Mouse (Mus musculus): ENCODE results near the gene Terb2.

DNA sequence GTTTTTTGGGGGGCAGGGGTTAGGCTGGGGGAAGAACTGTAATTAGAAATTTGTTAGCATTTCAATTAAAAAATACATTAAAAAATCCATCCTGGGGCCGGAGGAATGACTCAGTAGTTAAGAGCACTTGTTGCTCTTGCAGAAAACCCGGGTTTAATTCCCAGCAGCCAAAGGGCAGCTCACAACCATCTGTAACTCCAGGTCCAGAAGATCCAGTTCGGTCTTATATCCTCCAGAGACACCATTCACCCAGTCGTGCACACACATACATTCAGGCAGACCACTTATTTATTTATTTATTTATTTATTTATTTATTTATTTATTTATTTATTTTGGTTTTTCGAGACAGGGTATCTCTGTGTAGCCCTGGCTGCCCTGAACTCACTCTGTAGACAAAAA is 47.3 kb downstream of the Terb2 start:
- TF ChIP-seq CTCF (conservative IDR thresholded peaks at IDR 0.05; ENCODE audit: insufficient read depth, insufficient read length, low read depth, low read length), result no peak
- TF ChIP-seq POLR2A (IDR thresholded peaks at IDR 0.05; ENCODE audit: low read depth, low read length), result no peak

All from kidney, adult 2 months (tissue).